Mouse (Mus musculus) megakaryocyte, embryonic 14.5 days (primary cell): ENCODE measurements around the gene Gnb4.

Experiments
- FLI1 ChIP-seq: IDR thresholded peaks from 2 replicates; pipeline ENCODE4 v1.6.1; 2012; ENCODE audit warnings: low read length, inconsistent platforms, mixed read lengths
- GATA1 ChIP-seq: IDR thresholded peaks from 3 replicates; pipeline ENCODE4 v1.6.1; 2012; ENCODE audit warnings: mixed read lengths, low read length, inconsistent platforms, borderline replicate concordance

DNA sequence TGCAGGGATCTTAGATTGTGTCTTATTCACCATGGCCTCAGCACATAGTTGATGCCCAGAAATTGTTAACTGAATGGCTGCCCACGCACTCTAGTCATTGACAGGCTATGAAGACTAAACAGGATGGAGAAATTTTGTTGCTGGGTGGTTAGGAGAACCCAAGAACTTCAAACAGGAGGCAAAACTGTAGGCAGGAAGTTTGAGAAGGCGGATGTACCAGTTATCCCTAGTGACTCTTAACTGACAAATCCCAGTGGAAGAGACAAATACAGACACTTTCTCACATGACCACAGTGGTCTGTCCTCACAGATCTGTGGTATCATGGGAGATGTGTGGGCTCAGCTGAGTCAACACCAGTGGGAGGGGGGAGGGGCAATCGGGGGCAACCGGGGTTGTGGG, 39.6 kb upstream of the Gnb4 start:
- TF ChIP-seq GATA1 (no peak), FLI1 (no peak)
